Mouse (Mus musculus) hindbrain, embryonic 11.5 days (tissue): Measurements from ENCODE around the gene Pdxp. TPM values are rescaled to one million over a fixed set of nuclear protein-coding genes. Genes with fewer than 3 reads are reported as not detected.

Experiments
- ATAC-seq: fragments of 200-750 bp; cut with Nextera tagmentation; 2 replicates; pipeline ENCODE4 v1.8.0; 2017; ENCODE audit warnings: mild to moderate bottlenecking, moderate TSS enrichment, moderate library complexity; ENCODE audit not compliant: low FRiP score
- DNase-seq: peaks from one replicate; pipeline ENCODE4 v3.0.0-alpha.2; 2015; ENCODE audit warnings: low spot score
- H3K27ac ChIP-seq: fragments of 300-500 bp; sonication (generic); 2 replicates; pipeline ENCODE4 v1.5.1; 2014; ENCODE audit warnings: mild to moderate bottlenecking, low read depth, low read length
- H3K27me3 ChIP-seq: fragments of 300-500 bp; sonication (generic); 2 replicates; pipeline ENCODE4 v1.6.1; 2014; ENCODE audit warnings: mild to moderate bottlenecking, low read length, moderate library complexity, mixed read lengths; ENCODE audit not compliant: control insufficient read depth, insufficient read depth
- H3K36me3 ChIP-seq: fragments of 300-500 bp; sonication (generic); 2 replicates; pipeline ENCODE4 v1.6.1; 2014; ENCODE audit warnings: mild to moderate bottlenecking, low read length, moderate library complexity, mixed read lengths; ENCODE audit not compliant: control insufficient read depth, insufficient read depth
- H3K4me1 ChIP-seq: fragments of 300-500 bp; sonication (generic); replicated peaks from 2 replicates; pipeline ENCODE4 v1.6.1; 2014; ENCODE audit warnings: low read length, mixed read lengths; ENCODE audit not compliant: control insufficient read depth, insufficient read depth
- H3K4me2 ChIP-seq: fragments of 300-500 bp; sonication (generic); replicated peaks from 2 replicates; pipeline ENCODE4 v1.6.1; 2014; ENCODE audit warnings: mild to moderate bottlenecking, low read depth, low read length
- H3K4me3 ChIP-seq: fragments of 300-500 bp; sonication (generic); 2 replicates; pipeline ENCODE4 v1.5.1; 2014; ENCODE audit warnings: low read depth, low read length
- H3K9ac ChIP-seq: fragments of 300-500 bp; sonication (generic); 2 replicates; pipeline ENCODE4 v1.6.1; 2014; ENCODE audit warnings: low read depth, low read length
- H3K9me3 ChIP-seq: fragments of 300-500 bp; sonication (generic); 2 replicates; pipeline ENCODE4 v1.6.1; 2016; ENCODE audit warnings: low read length; ENCODE audit not compliant: control insufficient read depth
- WGBS: fragments of 180-500 bp; shearing (Covaris S2); extraction: QIAGEN DNeasy Blood & Tissue Kit; methylation state at CpG from one replicate; pipeline ENCODE4 v1.1.7; 2014; 5-methylcytosine and 5-hydroxymethylcytosine counted together
- polyA plus RNA-seq: library from polyadenylated mRNA; unstranded; fragments of >200 nt; fragmentation: Nextera tagmentation; extraction: Ambion mirVana; gene quantifications from 2 replicates; pipeline ENCODE4 v1.2.1, GENCODE M21; 2014

Gene Pdxp
- polyA plus RNA-seq, 1 experiment from 2014 or later: 35.2 TPM

DNA sequence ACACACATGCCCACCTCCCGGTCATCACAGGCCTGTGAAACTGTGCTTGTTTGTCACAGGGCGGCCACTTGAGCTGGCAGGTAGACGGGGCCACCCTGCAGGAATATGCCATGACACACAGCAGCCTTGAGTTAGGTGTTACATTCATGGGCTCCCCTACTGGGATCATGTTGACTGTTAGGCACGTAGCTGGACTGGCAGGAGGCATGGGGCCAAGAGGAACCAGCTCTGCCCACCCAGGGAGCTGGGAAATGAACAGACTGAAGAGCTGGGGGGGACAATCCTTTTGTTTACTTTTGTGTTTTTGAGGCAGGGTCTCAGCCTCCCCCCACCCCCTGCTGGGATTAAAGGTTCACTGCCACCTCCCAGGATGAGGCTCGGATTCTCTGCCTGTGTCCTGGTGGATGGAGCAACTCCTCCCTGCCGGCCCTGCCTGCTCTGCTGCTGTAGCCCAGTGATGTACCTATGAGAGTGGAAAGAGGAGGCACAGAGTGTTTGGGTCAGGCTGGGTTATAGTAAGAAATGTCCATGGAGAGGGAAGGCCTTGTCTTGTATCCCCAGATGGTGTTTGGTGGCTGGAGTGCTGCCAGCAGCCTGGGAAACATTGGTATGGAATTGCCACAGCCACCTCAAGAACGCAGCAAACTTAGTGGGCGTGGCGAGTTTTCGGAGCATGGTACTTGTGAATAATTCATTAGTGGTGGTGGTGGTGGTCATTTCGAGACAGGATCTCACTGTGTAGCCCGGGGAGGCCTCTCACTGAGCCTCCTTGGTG lies 2.5 kb downstream of the Pdxp start:
- WGBS: 53% methylated on average over 12 of the region's 12 CpGs

DNA sequence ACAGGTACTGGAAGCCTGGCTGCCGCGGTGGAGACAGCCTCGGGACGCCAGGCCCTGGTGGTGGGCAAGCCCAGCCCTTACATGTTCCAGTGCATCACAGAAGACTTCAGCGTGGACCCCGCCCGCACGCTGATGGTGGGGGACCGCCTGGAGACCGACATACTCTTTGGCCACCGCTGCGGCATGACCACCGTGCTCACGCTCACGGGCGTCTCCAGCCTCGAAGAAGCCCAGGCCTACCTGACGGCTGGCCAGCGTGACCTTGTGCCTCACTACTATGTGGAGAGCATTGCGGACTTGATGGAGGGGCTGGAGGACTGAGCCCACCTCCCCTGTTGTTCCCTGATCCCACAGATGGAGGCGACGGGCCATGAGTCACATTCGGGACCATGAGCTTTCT lies 4.4 kb downstream of the Pdxp start:
- Histone ChIP-seq H3K36me3 (no peaks in the 10 kb centered on the region), H3K4me3 (no peak overlapping the region), H3K9ac (no peak overlapping the region), H3K9me3 (no peaks in the 10 kb centered on the region), H3K27me3 (no peaks in the 10 kb centered on the region), H3K4me2 (no peak overlapping the region), H3K4me1 (peaks cover 16% of the 10 kb centered on the region), H3K27ac (no peak overlapping the region)
- ATAC-seq (no peak), DNase-seq (no peak)
- WGBS: 93% methylated on average over 23 of the region's 23 CpGs

More for the DNA sequence above, 2.5 kb downstream of the Pdxp start:
- H3K9me3 ChIP-seq: no peaks in the 10 kb centered on the region
- ATAC-seq: peak; percentile 20; the same call in 1 of the 2 replicates
- H3K4me1 ChIP-seq: peaks cover 16% of the 10 kb centered on the region
- DNase-seq: no peak
- H3K4me2 ChIP-seq: peak overlapping the region; percentile 99
- no peaks in the 10 kb centered on the region for H3K36me3 ChIP-seq
- no peaks in the 10 kb centered on the region for H3K27me3 ChIP-seq
- H3K27ac ChIP-seq: no peak overlapping the region
- peak overlapping the region; percentile 18 for H3K4me3 ChIP-seq
- H3K9ac ChIP-seq: peak overlapping the region; percentile 54

DNA sequence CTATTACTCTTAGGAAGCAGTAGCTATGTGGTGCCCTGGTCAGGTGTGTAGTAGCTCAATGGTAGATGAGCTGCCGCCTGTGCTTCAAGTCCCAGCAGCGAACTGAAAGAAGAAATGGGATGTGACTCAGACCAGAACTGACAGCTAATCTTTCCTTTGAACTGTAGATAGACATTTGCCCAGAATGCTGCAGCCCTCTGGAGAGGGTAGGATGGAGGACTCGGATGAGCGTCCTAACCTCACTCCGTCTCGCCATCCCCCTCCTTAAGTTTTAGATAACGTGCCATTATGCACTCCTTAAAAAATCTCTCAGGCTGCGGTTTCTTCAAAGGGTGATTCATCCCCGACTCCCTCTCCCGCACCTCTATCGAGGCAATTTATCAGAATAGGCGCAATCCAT lies 6.2 kb downstream of the Pdxp start:
- Histone ChIP-seq H3K27me3 (no peaks in the 10 kb centered on the region), H3K9ac (no peak overlapping the region), H3K36me3 (no peaks in the 10 kb centered on the region), H3K27ac (no peak overlapping the region), H3K4me3 (no peak overlapping the region), H3K4me1 (peaks cover 13% of the 10 kb centered on the region), H3K4me2 (no peak overlapping the region), H3K9me3 (no peaks in the 10 kb centered on the region)
- WGBS: 84% methylated on average over 12 of the region's 12 CpGs
- ATAC-seq (no peak), DNase-seq (no peak)

DNA sequence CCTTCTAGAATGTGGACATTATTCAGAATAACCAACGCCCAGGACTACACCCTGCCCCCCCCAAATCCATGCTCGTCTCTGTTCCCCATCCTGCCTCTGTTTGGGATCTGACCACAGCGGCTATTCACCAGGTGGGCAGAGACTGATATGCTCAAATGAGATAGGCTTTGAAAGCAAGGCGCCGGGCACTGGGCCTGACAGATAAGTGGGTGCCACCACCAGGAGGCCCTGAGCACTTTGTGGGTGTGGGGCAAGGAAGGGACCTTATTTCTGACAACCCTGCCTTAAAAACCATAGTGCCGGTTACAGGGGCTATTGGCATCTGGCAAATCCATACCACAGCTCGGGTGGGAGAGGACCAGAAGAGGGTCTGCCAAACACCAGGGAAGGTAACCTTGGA lies 9.0 kb downstream of the Pdxp start:
- ATAC-seq: no peak

DNA sequence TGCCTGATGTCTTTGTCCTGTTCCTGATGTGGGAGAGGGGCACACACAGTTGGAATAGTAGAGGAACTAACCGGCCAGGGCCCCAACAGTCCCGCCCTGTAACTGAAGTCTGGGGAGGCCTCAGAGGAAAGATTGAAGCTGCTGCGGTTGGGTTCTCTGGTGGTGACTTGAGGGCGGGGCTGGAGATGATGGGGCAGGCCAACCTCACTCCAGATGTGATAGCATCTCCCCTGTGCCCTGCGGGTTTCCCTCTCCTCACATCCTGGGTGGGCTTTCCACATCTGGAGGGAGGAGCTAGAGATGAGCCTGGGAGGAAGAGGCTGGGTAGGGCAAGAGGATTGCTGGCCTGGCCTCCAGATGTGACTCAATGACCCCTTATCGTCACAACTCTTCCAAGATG lies 9.9 kb downstream of the Pdxp start:
- H3K36me3 ChIP-seq: no peaks in the 10 kb centered on the region
- no peak overlapping the region for H3K4me2 ChIP-seq
- no peak overlapping the region for H3K4me3 ChIP-seq
- H3K27ac ChIP-seq: no peak overlapping the region
- 59% methylated on average over 6 of the region's 6 CpGs for WGBS
- no peak for DNase-seq
- H3K9me3 ChIP-seq: no peaks in the 10 kb centered on the region
- H3K9ac ChIP-seq: no peak overlapping the region
- H3K4me1 ChIP-seq: peaks cover 8% of the 10 kb centered on the region
- H3K27me3 ChIP-seq: 0 out of 2 replicates have a peak, but pooled peaks cover 2% of the 10 kb centered on the region
- no peak for ATAC-seq

More for the DNA sequence above, 9.0 kb downstream of the Pdxp start:
- H3K27ac ChIP-seq: no peak overlapping the region
- no peak for DNase-seq
- H3K4me1 ChIP-seq: peaks cover 8% of the 10 kb centered on the region
- no peaks in the 10 kb centered on the region for H3K36me3 ChIP-seq
- H3K27me3 ChIP-seq: 0 out of 2 replicates have a peak, but pooled peaks cover 2% of the 10 kb centered on the region
- H3K4me3 ChIP-seq: no peak overlapping the region
- H3K9me3 ChIP-seq: no peaks in the 10 kb centered on the region
- no peak overlapping the region for H3K4me2 ChIP-seq
- no peak overlapping the region for H3K9ac ChIP-seq
- 81% methylated on average over 7 of the region's 7 CpGs for WGBS

DNA sequence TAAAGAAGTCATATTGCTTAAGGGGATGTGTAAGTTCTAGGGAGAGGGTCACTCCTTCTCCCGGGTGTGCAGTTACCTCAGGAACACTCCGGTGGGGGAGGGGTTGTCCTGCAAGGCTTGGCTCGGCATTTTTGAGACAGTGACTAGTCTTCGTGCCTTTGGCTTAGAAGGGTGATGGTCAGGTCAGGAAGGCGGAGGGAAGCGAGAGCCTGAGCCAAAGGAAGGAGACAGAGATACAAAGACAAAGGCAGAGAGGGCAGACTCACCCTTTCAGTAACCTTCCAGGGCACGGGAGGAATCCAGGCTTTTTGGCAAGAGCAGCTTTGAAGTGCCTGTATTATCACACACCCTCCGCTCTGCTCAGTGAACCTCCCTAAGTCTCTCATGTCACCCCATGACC lies 11.4 kb downstream of the Pdxp start:
- DNase-seq (no peak), ATAC-seq (no peak)
- Histone ChIP-seq H3K9ac (no peak overlapping the region; the same call in 1 of the 2 replicates), H3K4me2 (no peak overlapping the region), H3K9me3 (no peaks in the 10 kb centered on the region), H3K27ac (no peak overlapping the region), H3K4me1 (peaks cover 8% of the 10 kb centered on the region), H3K4me3 (no peak overlapping the region), H3K27me3 (0 out of 2 replicates have a peak, but pooled peaks cover 2% of the 10 kb centered on the region), H3K36me3 (no peaks in the 10 kb centered on the region)
- WGBS: 25% methylated on average over 8 of the region's 8 CpGs

DNA sequence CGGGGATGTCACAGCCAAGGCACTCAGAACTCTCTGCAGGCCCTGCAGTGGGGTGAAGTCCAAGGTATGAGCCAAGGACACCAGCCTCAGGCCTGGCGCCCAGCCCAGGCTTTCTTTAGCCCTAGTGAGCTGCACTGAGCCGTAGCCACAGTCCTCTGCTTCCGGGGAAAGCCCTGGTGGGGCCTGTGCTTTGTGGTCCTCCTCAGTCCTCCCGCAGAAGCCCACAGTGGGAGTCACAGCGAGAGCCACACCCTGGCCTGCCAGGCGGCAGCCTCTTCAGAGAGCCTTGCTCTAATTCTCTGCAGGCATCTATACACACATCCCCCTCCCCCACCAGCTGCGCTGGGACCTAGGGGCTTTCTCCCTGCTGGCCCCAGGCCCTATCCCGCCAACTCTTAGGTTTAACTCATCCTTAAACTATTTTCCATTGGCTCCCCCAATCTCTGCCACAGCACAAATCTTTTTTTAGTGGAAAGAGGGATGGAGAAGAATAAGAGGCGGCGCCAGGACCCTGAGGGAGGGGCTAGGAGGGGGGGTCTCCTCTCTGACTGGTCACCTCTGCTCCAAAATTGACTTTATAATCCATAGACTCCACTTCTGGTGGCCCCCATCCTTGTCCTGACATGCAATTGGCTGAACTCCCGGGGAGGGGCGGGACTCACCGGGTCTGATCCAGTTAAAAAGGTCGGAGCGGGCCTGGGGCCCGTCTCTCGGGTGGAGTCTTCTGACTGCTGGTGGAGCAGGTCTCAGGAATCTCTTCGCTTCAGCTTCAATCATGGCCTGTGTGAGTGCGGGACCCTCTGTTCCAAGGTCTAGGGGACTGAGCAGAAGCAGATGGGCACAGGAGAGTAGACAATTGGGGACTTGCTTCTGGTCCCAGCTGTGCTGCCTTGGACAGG lies 12.6 kb downstream of the Pdxp start, which contains the start of gene Lgals1:
Lgals1 (plus strand) TSS at position 705 of the 899 bp plus-strand sequence.
- ATAC-seq: peak; percentile 48
- Histone ChIP-seq H3K27ac (0 out of 2 replicates have a peak within 1 kb of the TSS, but pooled peaks have one; percentile 7), H3K4me1 (peaks cover 8% of the 10 kb centered on the region), H3K4me3 (peak within 1 kb of the TSS; percentile 27), H3K27me3 (0 out of 2 replicates have a peak, but pooled peaks cover 2% of the 10 kb centered on the region), H3K9ac (peak within 1 kb of the TSS; percentile 49; the same call in 1 of the 2 replicates), H3K36me3 (no peaks in the 10 kb centered on the region), H3K9me3 (no peaks in the 10 kb centered on the region), H3K4me2 (peak within 1 kb of the TSS; percentile 65)
- 4% methylated on average over 20 of the region's 20 CpGs for WGBS
- peak; percentile 74 for DNase-seq

DNA sequence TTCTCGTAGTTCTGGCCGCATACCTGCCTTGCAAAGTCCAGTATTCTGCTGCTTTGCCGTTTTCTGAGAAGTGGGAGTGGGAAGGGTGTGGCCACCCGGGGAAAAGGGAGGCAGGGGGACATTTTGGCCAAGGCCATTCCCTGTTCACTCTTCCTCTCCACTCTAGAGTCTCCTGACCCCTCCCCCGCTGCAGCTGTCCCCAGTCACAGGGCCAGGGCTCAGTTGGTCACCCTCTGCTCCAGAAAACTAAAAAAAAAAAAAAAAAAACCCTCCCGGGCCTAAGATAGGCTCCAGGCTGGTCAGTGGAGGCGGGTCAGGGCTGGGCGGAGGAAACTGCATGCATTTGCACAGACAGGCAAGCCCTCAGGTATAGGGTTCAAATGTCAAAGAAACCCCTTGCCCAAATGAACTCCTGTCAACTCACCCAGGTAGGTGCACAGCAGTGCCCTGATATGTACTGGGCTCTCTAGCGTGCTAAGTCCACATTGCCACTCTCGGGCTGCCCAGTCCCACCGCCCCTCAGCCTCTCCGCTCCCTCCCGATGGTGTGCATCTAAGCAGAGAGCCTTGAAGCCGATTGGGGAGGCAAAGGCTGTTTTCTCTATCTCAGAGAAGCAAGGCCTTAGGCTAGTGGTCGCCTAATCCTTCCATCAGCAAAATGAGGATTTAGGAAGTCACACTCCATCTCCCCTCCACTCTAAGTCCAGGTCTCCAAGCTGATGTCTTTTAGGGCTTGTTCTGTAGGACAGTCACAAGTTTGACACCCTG lies 13.5 kb downstream of the Pdxp start:
- peak overlapping the region; percentile 37; the same call in 1 of the 2 replicates for H3K9ac ChIP-seq
- H3K4me2 ChIP-seq: peak overlapping the region; percentile 65
- H3K27ac ChIP-seq: no peak overlapping the region
- no peaks in the 10 kb centered on the region for H3K36me3 ChIP-seq
- peak overlapping the region; percentile 27 for H3K4me3 ChIP-seq
- 0 out of 2 replicates have a peak, but pooled peaks cover 2% of the 10 kb centered on the region for H3K27me3 ChIP-seq
- H3K4me1 ChIP-seq: peaks cover 8% of the 10 kb centered on the region
- DNase-seq (peak; percentile 34), ATAC-seq (0 out of 2 replicates have a peak, but pooled peaks have one; percentile 19)
- WGBS: 17% methylated on average over 15 of the region's 15 CpGs
- no peaks in the 10 kb centered on the region for H3K9me3 ChIP-seq
